Mouse (Mus musculus): ENCODE data around the gene Tmtc1. TPM values are rescaled to one million over a fixed set of nuclear protein-coding genes. Genes with fewer than 3 reads are reported as not detected.

Gene Tmtc1
- total RNA-seq, 1 experiment, result 5.8 TPM

DNA sequence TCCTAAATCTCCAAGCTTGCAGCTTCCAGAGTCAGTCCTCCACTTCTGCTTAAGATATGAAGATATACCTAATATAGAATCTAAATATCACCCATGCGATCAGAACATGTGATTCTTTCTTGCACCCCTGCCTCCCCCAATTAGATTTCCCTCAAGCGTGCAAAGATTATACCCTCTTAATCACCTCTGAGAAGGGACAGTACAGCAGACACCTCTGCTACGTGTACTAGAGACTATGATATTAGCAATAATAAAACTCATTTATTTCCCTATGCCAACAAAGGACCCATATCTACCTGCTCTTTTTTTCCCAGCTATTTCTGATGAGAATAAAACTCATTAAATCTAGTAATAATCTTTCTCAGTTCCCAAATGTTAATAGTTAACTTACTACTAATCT lies 49.9 kb downstream of the Tmtc1 start:
- Histone ChIP-seq H3K27ac (ENCODE audit: insufficient read depth, low read depth, low read length, poor library complexity, severe bottlenecking) (no peak overlapping the region), H3K9me3 (ENCODE audit: control insufficient read depth, insufficient read depth, low read depth, low read length) (no peaks in the 10 kb centered on the region), H3K36me3 (ENCODE audit: control insufficient read depth, insufficient read depth, low read length, poor library complexity, severe bottlenecking) (no peaks in the 10 kb centered on the region), H3K9ac (ENCODE audit: insufficient read depth, low read depth, low read length, poor library complexity, severe bottlenecking) (no peak overlapping the region), H3K4me3 (ENCODE audit: insufficient read depth in 1 of 2, low read depth in 1 of 2, low read length in 2 of 2, poor library complexity in 1 of 2, severe bottlenecking in 1 of 2) (no peak overlapping the region), H3K4me1 (ENCODE audit: control insufficient read depth in 2 of 2, insufficient read depth in 2 of 2, low read length in 2 of 2, poor library complexity in 1 of 2) (no peaks in the 10 kb centered on the region; a peak in 1 of 4 replicates)
- no peak for DNase-seq (ENCODE audit: low read depth, low spot score)
- in situ Hi-C loops (cut with MboI; ENCODE audit: low sequenced_read_pairs in 2 of 2, unreplicated experiment in 2 of 2), result no loop called here
- TF ChIP-seq HCFC1 (IDR thresholded peaks at IDR 0.05; ENCODE audit: borderline replicate concordance, insufficient read depth, low read length) (no peak), ZC3H11A (IDR thresholded peaks at IDR 0.05; ENCODE audit: borderline replicate concordance, low read depth, low read length) (no peak), ZNF384 (IDR thresholded peaks at IDR 0.05; ENCODE audit: low read depth, low read length) (no peak), MAFK (IDR thresholded peaks at IDR 0.05; ENCODE audit: insufficient read depth, low read depth, low read length) (no peak), CHD2 (IDR thresholded peaks at IDR 0.05; ENCODE audit: low read depth, low read length) (no peak)

GRCm38 (mm10) chr6:148392147-148392546 lies 52.0 kb downstream of the Tmtc1 start:
- no peak overlapping the region for H3K4me3 ChIP-seq (ENCODE audit: insufficient read depth in 1 of 2, low read depth in 1 of 2, low read length in 2 of 2, poor library complexity in 1 of 2, severe bottlenecking in 1 of 2)
- H3K9ac ChIP-seq (ENCODE audit: insufficient read depth, low read depth, low read length, poor library complexity, severe bottlenecking), result no peak overlapping the region
- H3K4me1 ChIP-seq (ENCODE audit: control insufficient read depth in 2 of 2, insufficient read depth in 2 of 2, low read length in 2 of 2, poor library complexity in 1 of 2), result no peaks in the 10 kb centered on the region; a peak in 1 of 4 replicates
- TF ChIP-seq HCFC1 (IDR thresholded peaks at IDR 0.05; ENCODE audit: borderline replicate concordance, insufficient read depth, low read length) (no peak), MAFK (IDR thresholded peaks at IDR 0.05; ENCODE audit: insufficient read depth, low read depth, low read length) (no peak), CHD2 (IDR thresholded peaks at IDR 0.05; ENCODE audit: low read depth, low read length) (no peak), ZNF384 (IDR thresholded peaks at IDR 0.05; ENCODE audit: low read depth, low read length) (no peak), ZC3H11A (IDR thresholded peaks at IDR 0.05; ENCODE audit: borderline replicate concordance, low read depth, low read length) (no peak)
- no peaks in the 10 kb centered on the region for H3K9me3 ChIP-seq (ENCODE audit: control insufficient read depth, insufficient read depth, low read depth, low read length)
- H3K27ac ChIP-seq (ENCODE audit: insufficient read depth, low read depth, low read length, poor library complexity, severe bottlenecking), result no peak overlapping the region
- no peak for DNase-seq (ENCODE audit: low read depth, low spot score)
- H3K36me3 ChIP-seq (ENCODE audit: control insufficient read depth, insufficient read depth, low read length, poor library complexity, severe bottlenecking), result no peaks in the 10 kb centered on the region
- in situ Hi-C loops (cut with MboI; ENCODE audit: low sequenced_read_pairs in 2 of 2, unreplicated experiment in 2 of 2), result no loop called here

DNA sequence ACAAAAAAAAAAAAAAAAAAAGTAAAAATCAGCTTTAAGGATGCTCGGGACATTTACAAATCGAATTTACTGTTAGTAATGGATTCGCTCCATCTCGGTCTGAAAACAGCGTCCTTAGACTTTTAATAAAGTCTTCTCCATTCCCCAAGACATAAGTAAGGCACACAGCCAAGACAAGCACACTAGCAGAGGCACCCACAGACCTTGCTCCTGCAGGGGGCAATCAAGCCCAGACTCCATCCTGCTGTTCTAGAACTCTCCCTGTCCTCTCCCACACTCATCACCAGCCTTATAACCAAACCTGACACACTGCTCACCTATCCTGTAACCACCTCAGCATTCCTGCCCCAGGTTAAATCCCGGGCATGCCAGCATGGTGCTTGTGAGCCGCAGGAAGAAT lies 52.9 kb downstream of the Tmtc1 start:
- Histone ChIP-seq H3K27ac (ENCODE audit: insufficient read depth, low read depth, low read length, poor library complexity, severe bottlenecking) (no peak overlapping the region), H3K4me3 (ENCODE audit: insufficient read depth in 1 of 2, low read depth in 1 of 2, low read length in 2 of 2, poor library complexity in 1 of 2, severe bottlenecking in 1 of 2) (no peak overlapping the region), H3K4me1 (ENCODE audit: control insufficient read depth in 2 of 2, insufficient read depth in 2 of 2, low read length in 2 of 2, poor library complexity in 1 of 2) (no peaks in the 10 kb centered on the region; a peak in 1 of 4 replicates), H3K36me3 (ENCODE audit: control insufficient read depth, insufficient read depth, low read length, poor library complexity, severe bottlenecking) (no peaks in the 10 kb centered on the region), H3K9me3 (ENCODE audit: control insufficient read depth, insufficient read depth, low read depth, low read length) (no peaks in the 10 kb centered on the region), H3K9ac (ENCODE audit: insufficient read depth, low read depth, low read length, poor library complexity, severe bottlenecking) (no peak overlapping the region)
- DNase-seq (ENCODE audit: low read depth, low spot score), result no peak
- no peak for TF ChIP-seq ZC3H11A (IDR thresholded peaks at IDR 0.05; ENCODE audit: borderline replicate concordance, low read depth, low read length)
- no peak for TF ChIP-seq HCFC1 (IDR thresholded peaks at IDR 0.05; ENCODE audit: borderline replicate concordance, insufficient read depth, low read length)
- no peak for TF ChIP-seq MAFK (IDR thresholded peaks at IDR 0.05; ENCODE audit: insufficient read depth, low read depth, low read length)
- no peak for TF ChIP-seq ZNF384 (IDR thresholded peaks at IDR 0.05; ENCODE audit: low read depth, low read length)
- TF ChIP-seq CHD2 (IDR thresholded peaks at IDR 0.05; ENCODE audit: low read depth, low read length), result no peak
- in situ Hi-C loops (cut with MboI; ENCODE audit: low sequenced_read_pairs in 2 of 2, unreplicated experiment in 2 of 2), result no loop called here

DNA sequence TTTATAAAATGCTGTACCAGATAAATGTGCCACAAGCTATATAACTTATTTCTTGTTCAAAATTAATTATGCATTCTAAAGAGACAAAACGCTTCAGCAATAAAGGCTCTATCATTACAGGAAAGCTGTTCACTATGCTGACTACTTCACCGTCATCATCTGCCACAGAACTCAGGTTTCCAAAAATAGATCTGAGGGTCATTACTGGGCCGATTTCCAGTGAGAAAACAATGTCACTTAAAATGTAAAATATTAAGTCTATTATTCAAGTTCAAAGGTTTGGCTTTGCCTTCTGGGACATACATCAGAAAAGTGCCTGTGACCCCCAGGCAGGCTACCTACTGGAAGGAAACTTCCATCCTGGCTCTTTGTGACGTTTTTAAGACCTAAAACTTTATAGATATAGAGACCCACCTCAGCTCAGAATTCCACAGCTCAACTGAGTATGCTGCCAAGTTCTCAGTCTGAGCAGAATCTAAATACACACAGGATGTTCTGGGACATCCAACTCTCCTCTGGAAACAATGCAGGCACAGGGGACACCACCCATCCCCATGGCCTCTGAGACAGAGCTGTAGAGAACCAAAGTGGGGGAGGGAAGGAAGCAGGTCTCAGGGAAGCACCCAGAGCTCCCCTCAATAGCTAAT lies 53.4 kb downstream of the Tmtc1 start:
- Histone ChIP-seq H3K9me3 (ENCODE audit: control insufficient read depth, insufficient read depth, low read depth, low read length) (no peaks in the 10 kb centered on the region), H3K36me3 (ENCODE audit: control insufficient read depth, insufficient read depth, low read length, poor library complexity, severe bottlenecking) (no peaks in the 10 kb centered on the region), H3K4me3 (ENCODE audit: insufficient read depth in 1 of 2, low read depth in 1 of 2, low read length in 2 of 2, poor library complexity in 1 of 2, severe bottlenecking in 1 of 2) (no peak overlapping the region), H3K27ac (ENCODE audit: insufficient read depth, low read depth, low read length, poor library complexity, severe bottlenecking) (no peak overlapping the region), H3K9ac (ENCODE audit: insufficient read depth, low read depth, low read length, poor library complexity, severe bottlenecking) (no peak overlapping the region), H3K4me1 (ENCODE audit: control insufficient read depth in 2 of 2, insufficient read depth in 2 of 2, low read length in 2 of 2, poor library complexity in 1 of 2) (no peaks in the 10 kb centered on the region; a peak in 1 of 4 replicates)
- no peak for DNase-seq (ENCODE audit: low read depth, low spot score)
- TF ChIP-seq ZC3H11A (IDR thresholded peaks at IDR 0.05; ENCODE audit: borderline replicate concordance, low read depth, low read length) (no peak), ZNF384 (IDR thresholded peaks at IDR 0.05; ENCODE audit: low read depth, low read length) (no peak)
- in situ Hi-C loops (cut with MboI; ENCODE audit: low sequenced_read_pairs in 2 of 2, unreplicated experiment in 2 of 2), result no loop called here

- Histone ChIP-seq H3K36me3 (ENCODE audit: control insufficient read depth, insufficient read depth, low read length, poor library complexity, severe bottlenecking) (no peaks in the 10 kb centered on the region), H3K9me3 (ENCODE audit: control insufficient read depth, insufficient read depth, low read depth, low read length) (no peaks in the 10 kb centered on the region), H3K9ac (ENCODE audit: insufficient read depth, low read depth, low read length, poor library complexity, severe bottlenecking) (no peak overlapping the region), H3K4me1 (ENCODE audit: control insufficient read depth in 2 of 2, insufficient read depth in 2 of 2, low read length in 2 of 2, poor library complexity in 1 of 2) (no peaks in the 10 kb centered on the region; a peak in 1 of 4 replicates), H3K4me3 (ENCODE audit: insufficient read depth in 1 of 2, low read depth in 1 of 2, low read length in 2 of 2, poor library complexity in 1 of 2, severe bottlenecking in 1 of 2) (no peak overlapping the region), H3K27ac (ENCODE audit: insufficient read depth, low read depth, low read length, poor library complexity, severe bottlenecking) (no peak overlapping the region)
- TF ChIP-seq ZNF384 (IDR thresholded peaks at IDR 0.05; ENCODE audit: low read depth, low read length), result no peak
- TF ChIP-seq ZC3H11A (IDR thresholded peaks at IDR 0.05; ENCODE audit: borderline replicate concordance, low read depth, low read length), result no peak
- DNase-seq (ENCODE audit: low read depth, low spot score), result no peak
- in situ Hi-C loops (cut with MboI; ENCODE audit: low sequenced_read_pairs in 2 of 2, unreplicated experiment in 2 of 2), result no loop called here
These were observed 56.2 kb downstream of the Tmtc1 start for GRCm38 (mm10) chr6:148387990-148388389.

Data from ES-E14 (cell line).